10 mouse cellular contexts compared by ENCODE assay signal in the genomic region with DNA sequence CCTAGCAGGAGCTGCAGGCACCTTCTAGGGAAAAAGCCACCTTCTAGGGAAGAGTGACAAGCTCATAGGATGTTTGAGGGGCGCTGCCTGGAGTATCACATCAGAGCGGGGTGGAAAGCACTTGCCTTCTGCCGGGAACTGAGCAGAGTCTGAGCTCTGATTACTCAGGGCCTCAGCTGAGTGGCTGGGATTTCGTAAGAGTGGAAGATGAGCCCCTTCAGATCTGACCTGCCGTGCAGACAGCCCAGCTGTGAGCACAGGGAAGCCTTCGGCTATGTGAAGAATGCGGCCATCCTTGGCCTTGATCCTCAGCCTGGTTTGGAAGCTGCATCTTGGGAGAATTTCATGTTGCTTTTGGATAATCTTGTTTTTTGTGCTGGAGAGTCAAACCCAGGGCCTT. TPM values are rescaled to one million over a fixed set of nuclear protein-coding genes. Genes with fewer than 3 reads are reported as not detected.
DNase-seq lines count a peak whose midpoint lies in the region; ATAC-seq lines count a peak whose summit lies in the region.
"Had no signal": no experiment of that assay in that cellular context is flagged by ENCODE, and none has a peak within 500 bp of the region (broad histone marks: within the 10 kb centered on the region; RNA-seq: fewer than 3 reads in every experiment).

No protein-coding gene starts in this region.

- DNase-seq in gastrocnemius, adult 18-20 months (ENCODE audit: low spot score): peak; percentile 42
- DNase-seq in gastrocnemius, postnatal 4 days (ENCODE audit: low spot score in 2 of 2): no peak
- peak; percentile 36 for DNase-seq in urinary bladder, postnatal 14 days (ENCODE audit: low spot score)
- DNase-seq in urinary bladder, postnatal 25 days (ENCODE audit: low spot score): no peak
- no peak for DNase-seq in T-cell, adult 2 months (ENCODE audit: low spot score)
- DNase-seq in right cerebral cortex, postnatal 25 days: no peak
- DNase-seq in thymus, postnatal 14 days: no peak
- DNase-seq: B cell, adult 2 months; cerebellum, adult 9-11 months had no signal

- H3K9me3 ChIP-seq in liver, embryonic 16.5 days (replicated peaks; ENCODE audit: control insufficient read depth, low read length): no peaks in the 10 kb centered on the region

- H3K4me1 ChIP-seq in liver, embryonic 16.5 days (ENCODE audit: control insufficient read depth, low read depth, low read length): no peaks in the 10 kb centered on the region

- 0 out of 2 replicates have a peak overlapping the region, but pooled peaks have one; percentile 11 for H3K27ac ChIP-seq in liver, embryonic 16.5 days (ENCODE audit: low read length)

- 30% methylated on average over 7 of the region's 7 CpGs for WGBS in liver, embryonic 16.5 days (ENCODE audit: insufficient replicate concordance)

- no peaks in the 10 kb centered on the region for H3K27me3 ChIP-seq in liver, embryonic 16.5 days (ENCODE audit: control insufficient read depth, insufficient read depth, low read depth, low read length)

- no peaks in the 10 kb centered on the region for H3K36me3 ChIP-seq in liver, embryonic 16.5 days (ENCODE audit: control insufficient read depth, insufficient read depth)

- no peak overlapping the region for H3K4me3 ChIP-seq in liver, embryonic 16.5 days (ENCODE audit: low read depth, low read length)

- H3K4me2 ChIP-seq in liver, embryonic 16.5 days (ENCODE audit: low read depth, low read length): peak overlapping the region; percentile 14; the same call in 1 of the 2 replicates

- no peak overlapping the region for H3K9ac ChIP-seq in liver, embryonic 16.5 days (ENCODE audit: low read depth, low read length)

- ATAC-seq in liver, embryonic 16.5 days (ENCODE audit: low read depth): peak; percentile 19; the same call in 1 of the 2 replicates

RNA-seq across cellular contexts. Expression of a gene that starts 10.5 kb away (rescaled TPM):
- total RNA-seq in gastrocnemius, adult 18-20 months (2021): 1 to 10 TPM; 4.7 to 5.2 TPM
- 10 to 100 TPM; 36.8 to 40.9 TPM for total RNA-seq in gastrocnemius, postnatal 4 days (2021)
- polyA plus RNA-seq in liver, embryonic 16.5 days (2015; fragmentation: Nextera tagmentation; extraction: Ambion mirVana): 0.99 and 1.5 TPM in 2 replicates

Comparison
In these comparisons a context has a peak if more than half of its experiments do, and no peak if none do; other contexts are left out.
1. DNase-seq: peak in gastrocnemius, adult 18-20 months (single experiment) and urinary bladder, postnatal 14 days (single experiment); none in gastrocnemius, postnatal 4 days (0 of 2), urinary bladder, postnatal 25 days (single experiment), T-cell, adult 2 months (single experiment), right cerebral cortex, postnatal 25 days (single experiment) and thymus, postnatal 14 days (single experiment).
2. RNA of a gene that starts 10.5 kb away (total RNA-seq): 36.8 to 40.9 TPM in gastrocnemius, postnatal 4 days; 4.7 to 5.2 TPM in gastrocnemius, adult 18-20 months; every median in the first group is over 4 times any median in the second.